ENCODE assay signal across 13 mouse cellular contexts in the genomic region with DNA sequence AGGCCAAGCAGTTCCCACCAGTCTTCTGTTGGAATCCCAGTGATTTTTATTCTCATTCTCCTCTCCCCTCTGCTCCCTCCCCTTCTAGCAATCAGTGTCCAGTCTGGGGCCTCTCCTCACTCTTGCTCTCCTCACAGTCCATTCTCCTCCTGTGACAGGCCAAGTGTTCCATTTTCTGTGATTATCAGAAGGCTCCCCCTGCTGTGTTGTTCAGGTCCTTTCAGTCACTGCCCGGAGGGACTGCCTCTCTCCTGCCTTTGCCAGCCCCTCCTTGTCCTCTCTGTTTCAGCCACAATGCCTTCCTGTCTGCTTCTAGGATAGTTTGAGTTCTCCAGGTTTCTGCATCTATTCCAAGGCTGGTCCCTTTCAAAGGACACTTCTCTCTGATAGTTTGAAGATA. TPM values are rescaled to one million over a fixed set of nuclear protein-coding genes. Genes with fewer than 3 reads are reported as not detected.
DNase-seq lines count a peak whose midpoint lies in the region; ATAC-seq and TF ChIP-seq lines count a peak whose summit lies in the region.
"Had no signal": no experiment of that assay in that cellular context is flagged by ENCODE, and none has a peak within 500 bp of the region (broad histone marks: within the 10 kb centered on the region; RNA-seq: fewer than 3 reads in every experiment).

No protein-coding gene starts in this region.

- TF ChIP-seq EP300 in heart, adult 2 months (IDR thresholded peaks at IDR 0.05; ENCODE audit: insufficient read depth, low read depth, low read length): no peak

- no peaks in the 10 kb centered on the region for H3K36me3 ChIP-seq in heart, adult 2 months (ENCODE audit: control insufficient read depth, insufficient read depth, low read length)
- no peaks in the 10 kb centered on the region for H3K36me3 ChIP-seq in hindbrain, embryonic 14.5 days (replicated peaks; ENCODE audit: control insufficient read depth, insufficient read depth)
- no peaks in the 10 kb centered on the region for H3K36me3 ChIP-seq in hindbrain, postnatal 0 days (ENCODE audit: insufficient read depth, low read length)
- H3K36me3 ChIP-seq: G1E; heart, embryonic 15.5 days; limb, embryonic 15.5 days had no signal

- no peaks in the 10 kb centered on the region for H3K79me2 ChIP-seq in heart, adult 2 months (replicated peaks; ENCODE audit: control insufficient read depth, insufficient read depth, low read length)

- no peak overlapping the region for H3K4me2 ChIP-seq in hindbrain, embryonic 14.5 days (replicated peaks)
- H3K4me2 ChIP-seq in hindbrain, postnatal 0 days (ENCODE audit: low read depth, low read length): no peak overlapping the region
- H3K4me2 ChIP-seq: heart, embryonic 15.5 days; limb, embryonic 15.5 days had no signal

- H3K9ac ChIP-seq in heart, adult 2 months (ENCODE audit: low read depth, low read length): no peak overlapping the region
- H3K9ac ChIP-seq in hindbrain, embryonic 14.5 days: no peak overlapping the region
- no peak overlapping the region for H3K9ac ChIP-seq in hindbrain, postnatal 0 days (replicated peaks; ENCODE audit: low read length)
- H3K9ac ChIP-seq: heart, embryonic 15.5 days; limb, embryonic 15.5 days had no signal

- no peak overlapping the region for H3K27ac ChIP-seq in heart, adult 2 months
- H3K27ac ChIP-seq in hindbrain, embryonic 14.5 days: no peak overlapping the region
- H3K27ac ChIP-seq in hindbrain, postnatal 0 days: no peak overlapping the region
- H3K27ac ChIP-seq: heart, embryonic 15.5 days; limb, embryonic 15.5 days had no signal

- TF ChIP-seq POLR2A in heart, adult 2 months (IDR thresholded peaks at IDR 0.05; ENCODE audit: insufficient read depth, low read depth, low read length): no peak

- peak; percentile 26; the same call in 1 of the 2 replicates for TF ChIP-seq CTCF in heart, adult 2 months (IDR thresholded peaks at IDR 0.05)
- TF ChIP-seq CTCF in hindbrain, postnatal 0 days (IDR thresholded peaks at IDR 0.05; ENCODE audit: low read depth): no peak

- intact Hi-C loops in heart, adult 2 months (cut with DNase I): no loop called here
- intact Hi-C loops in heart, postnatal 25 days (cut with DNase I): no loop called here

- DNase-seq in heart, adult 2 months: no peak
- no peak for DNase-seq in heart, postnatal 25 days (ENCODE audit: low spot score)
- DNase-seq in ovary, postnatal 14 days (ENCODE audit: low spot score): peak; percentile 7
- DNase-seq in ovary, adult 18-20 months (ENCODE audit: low spot score): no peak
- no peak for DNase-seq in hindbrain, embryonic 14.5 days (ENCODE audit: low spot score)
- no peak for DNase-seq in hindbrain, postnatal 0 days (ENCODE audit: low spot score)
- DNase-seq: gastrocnemius, postnatal 10 days; kidney, postnatal 14 days had no signal

- H3K27me3 ChIP-seq in heart, adult 2 months (ENCODE audit: control insufficient read depth, insufficient read depth, low read length): no peaks in the 10 kb centered on the region
- H3K27me3 ChIP-seq in hindbrain, embryonic 14.5 days (ENCODE audit: control insufficient read depth, insufficient read depth, low read length): no peaks in the 10 kb centered on the region
- no peaks in the 10 kb centered on the region for H3K27me3 ChIP-seq in hindbrain, postnatal 0 days (ENCODE audit: insufficient read depth, low read length)
- H3K27me3 ChIP-seq: heart, embryonic 15.5 days; limb, embryonic 15.5 days had no signal

- no peak overlapping the region for H3K4me3 ChIP-seq in heart, adult 2 months
- no peak overlapping the region for H3K4me3 ChIP-seq in hindbrain, embryonic 14.5 days (replicated peaks; ENCODE audit: low read length)
- no peak overlapping the region for H3K4me3 ChIP-seq in hindbrain, postnatal 0 days (ENCODE audit: low read length)
- H3K4me3 ChIP-seq: heart, embryonic 15.5 days; limb, embryonic 15.5 days had no signal

- H3K4me1 ChIP-seq in heart, adult 2 months (ENCODE audit: control insufficient read depth, insufficient read depth, low read length): no peaks in the 10 kb centered on the region
- no peaks in the 10 kb centered on the region for H3K4me1 ChIP-seq in hindbrain, embryonic 14.5 days (replicated peaks; ENCODE audit: control insufficient read depth, insufficient read depth, low read length)
- H3K4me1 ChIP-seq in hindbrain, postnatal 0 days (ENCODE audit: insufficient read depth, low read length): no peaks in the 10 kb centered on the region
- H3K4me1 ChIP-seq: heart, embryonic 15.5 days; limb, embryonic 15.5 days had no signal

- H3K9me3 ChIP-seq in hindbrain, embryonic 14.5 days (ENCODE audit: control insufficient read depth, low read length): no peaks in the 10 kb centered on the region
- H3K9me3 ChIP-seq in hindbrain, postnatal 0 days (ENCODE audit: low read length): no peaks in the 10 kb centered on the region
- H3K9me3 ChIP-seq: G1E; heart, embryonic 15.5 days; limb, embryonic 15.5 days had no signal

- WGBS in heart, adult 2 months: 18% methylated on average over 1 of the region's 1 CpGs
- WGBS in hindbrain, embryonic 14.5 days: 0% methylated on average over 1 of the region's 1 CpGs
- WGBS in hindbrain, postnatal 0 days: 5% methylated on average over 1 of the region's 1 CpGs

- peak; percentile 89 for ATAC-seq in common myeloid progenitor, adult 5-6 weeks (replicated peaks; ENCODE audit: low read depth, poor library complexity, severe bottlenecking)
- ATAC-seq in hindbrain, embryonic 14.5 days (ENCODE audit: low FRiP score): no peak
- ATAC-seq in hindbrain, postnatal 0 days: no peak

RNA-seq across cellular contexts. Expression of a gene that starts 33.5 kb away (rescaled TPM):
- under 1 TPM; 0.31 to 0.48 TPM for total RNA-seq in heart, adult 2 months (2021)
- 0.08 TPM in 1 of 2 replicates, not detected in the other for polyA plus RNA-seq in heart, adult 2 months (2012; rRNA removed)
- under 1 TPM; 0.28 to 0.36 TPM for total RNA-seq in heart, postnatal 25 days (2021)
- 1.2 and 4.4 TPM in 2 replicates for total RNA-seq in common myeloid progenitor, adult 5-6 weeks (2017)
- polyA plus RNA-seq in hindbrain, embryonic 14.5 days (2014; fragmentation: Nextera tagmentation; extraction: Ambion mirVana): 0.14 and 0.23 TPM in 2 replicates
- total RNA-seq in hindbrain, postnatal 0 days (2014; rRNA removed): 0.21 and 0.43 TPM in 2 replicates
- 0.23 and 0.24 TPM in 2 replicates for polyA plus RNA-seq in hindbrain, postnatal 0 days (2015; fragmentation: Nextera tagmentation; extraction: Ambion mirVana)

RNA-seq across cellular contexts. Expression of a gene that starts 35.8 kb away (rescaled TPM):
- not detected for total RNA-seq in heart, adult 2 months (2021)
- not detected in 2 replicates for polyA plus RNA-seq in heart, adult 2 months (2012; rRNA removed)
- total RNA-seq in heart, postnatal 25 days (2021): not detected
- total RNA-seq in common myeloid progenitor, adult 5-6 weeks (2017): not detected in 2 replicates
- not detected in 2 replicates for polyA plus RNA-seq in hindbrain, embryonic 14.5 days (2014; fragmentation: Nextera tagmentation; extraction: Ambion mirVana)
- total RNA-seq in hindbrain, postnatal 0 days (2014; rRNA removed): not detected in 2 replicates
- polyA plus RNA-seq in hindbrain, postnatal 0 days (2015; fragmentation: Nextera tagmentation; extraction: Ambion mirVana): not detected in 2 replicates
- total RNA-seq: G1E; gastrocnemius, postnatal 10 days; layer of hippocampus, postnatal 36 days had no signal
- polyA plus RNA-seq: G1E; heart, embryonic 15.5 days; limb, embryonic 15.5 days had no signal

RNA-seq across cellular contexts. Expression of a gene that starts 51.5 kb away (rescaled TPM):
- total RNA-seq in heart, adult 2 months (2021): 10 to 100 TPM; 16.8 to 17.1 TPM
- 8.1 and 16.5 TPM in 2 replicates for polyA plus RNA-seq in heart, adult 2 months (2012; rRNA removed)
- 10 to 100 TPM; 14.6 to 16.9 TPM for total RNA-seq in heart, postnatal 25 days (2021)
- 38.7 and 45.2 TPM in 2 replicates for total RNA-seq in common myeloid progenitor, adult 5-6 weeks (2017)
- polyA plus RNA-seq in hindbrain, embryonic 14.5 days (2014; fragmentation: Nextera tagmentation; extraction: Ambion mirVana): 67.2 and 74.2 TPM in 2 replicates
- total RNA-seq in hindbrain, postnatal 0 days (2014; rRNA removed): 14.5 and 19.1 TPM in 2 replicates
- polyA plus RNA-seq in hindbrain, postnatal 0 days (2015; fragmentation: Nextera tagmentation; extraction: Ambion mirVana): 62.1 and 63.3 TPM in 2 replicates
